Mouse (Mus musculus): ENCODE measurements around the gene Micall1.

Gene Micall1

GRCm38 (mm10) chr15:79129311-79129710 is 20.6 kb downstream of the Micall1 start:
- CTCF ChIA-PET: no interaction called here

- CTCF ChIA-PET: no interaction called here
These were observed 22.1 kb downstream of the Micall1 start for GRCm38 (mm10) chr15:79130782-79131181.

GRCm38 (mm10) chr15:79131442-79131841 is 22.7 kb downstream of the Micall1 start:
- CTCF ChIA-PET: no interaction called here

- CTCF ChIA-PET: interaction anchor here (0.6 kb wide), 1 partner anchor 19 kb away, joined by 5 read pairs; no protein-coding TSS in a partner anchor
These were observed 24.5 kb downstream of the Micall1 start for GRCm38 (mm10) chr15:79133191-79133661.

GRCm38 (mm10) chr15:79134496-79135270 is 26.0 kb downstream of the Micall1 start:
- CTCF ChIA-PET: no interaction called here

- CTCF ChIA-PET: no interaction called here
These were observed 26.6 kb downstream of the Micall1 start for GRCm38 (mm10) chr15:79135332-79135731.

GRCm38 (mm10) chr15:79135783-79136575 is 27.3 kb downstream of the Micall1 start:
- CTCF ChIA-PET: interaction anchor here (0.6 kb wide), 1 partner anchor 684 kb away, joined by 3 read pairs; no protein-coding TSS in a partner anchor

GRCm38 (mm10) chr15:79139640-79140039 is 30.9 kb downstream of the Micall1 start:
- CTCF ChIA-PET: interaction anchor here (0.6 to 1.4 kb wide), 5 partner anchors 12 to 937 kb away, joined by 3 to 5 read pairs (median 4); no protein-coding TSS in a partner anchor

- CTCF ChIA-PET: interaction anchor here (1.4 kb wide), 1 partner anchor 130 kb away, joined by 3 read pairs; no protein-coding TSS in a partner anchor
These were observed 32.3 kb downstream of the Micall1 start, which contains the start of the genes Polr2f and 1700088E04Rik for GRCm38 (mm10) chr15:79140866-79141565. Gene Polr2f (plus strand): TSS chr15:79141009. Gene 1700088E04Rik (minus strand): TSS chr15:79141253.

- CTCF ChIA-PET: no interaction called here
These were observed 32.8 kb downstream of the Micall1 start for GRCm38 (mm10) chr15:79141566-79141917.

- CTCF ChIA-PET: no interaction called here
These were observed 34.6 kb downstream of the Micall1 start for GRCm38 (mm10) chr15:79143316-79143715.

- CTCF ChIA-PET: no interaction called here
These were observed 35.3 kb downstream of the Micall1 start for GRCm38 (mm10) chr15:79144021-79144420.

GRCm38 (mm10) chr15:79145522-79145921 is 36.8 kb downstream of the Micall1 start:
- CTCF ChIA-PET: interaction anchor here (0.7 kb wide), 1 partner anchor 70 kb away, joined by 4 read pairs; no protein-coding TSS in a partner anchor

- CTCF ChIA-PET: interaction anchor here (0.6 to 1.0 kb wide), 2 partner anchors 11 to 63 kb away, joined by 3 read pairs; no protein-coding TSS in a partner anchor
These were observed 39.8 kb downstream of the Micall1 start for GRCm38 (mm10) chr15:79148533-79148932.

- CTCF ChIA-PET: interaction anchor here (1.1 kb wide), 1 partner anchor 24 kb away, joined by 3 read pairs; no protein-coding TSS in a partner anchor
These were observed 43.2 kb downstream of the Micall1 start for GRCm38 (mm10) chr15:79151881-79152280.

GRCm38 (mm10) chr15:79152709-79153108 is 44.0 kb downstream of the Micall1 start:
- CTCF ChIA-PET: interaction anchor here (0.7 to 1.1 kb wide), 2 partner anchors 19 to 25 kb away, joined by 3 to 5 read pairs; no protein-coding TSS in a partner anchor

GRCm38 (mm10) chr15:79155572-79155971 is 46.9 kb downstream of the Micall1 start:
- CTCF ChIA-PET: no interaction called here

- CTCF ChIA-PET: no interaction called here
These were observed 53.6 kb downstream of the Micall1 start for GRCm38 (mm10) chr15:79162301-79162700.

GRCm38 (mm10) chr15:79162822-79163221 is 54.1 kb downstream of the Micall1 start:
- CTCF ChIA-PET: no interaction called here

GRCm38 (mm10) chr15:79164251-79164650 is 55.6 kb downstream of the Micall1 start:
- CTCF ChIA-PET: no interaction called here

- CTCF ChIA-PET: no interaction called here
These were observed 56.4 kb downstream of the Micall1 start, which contains the start of gene Sox10 for GRCm38 (mm10) chr15:79165140-79165539. Gene Sox10 (minus strand): TSS chr15:79165240.
